Mouse (Mus musculus): ENCODE results near the gene 3110082I17Rik. TPM values are rescaled to one million over a fixed set of nuclear protein-coding genes. Genes with fewer than 3 reads are reported as not detected.
A peak's percentile ranks its signal among the peaks of the same experiment; 100 is the strongest.

3110082I17Rik gene
- polyA plus RNA-seq, 1 experiment from 2014 or later, result 22.4 TPM

DNA sequence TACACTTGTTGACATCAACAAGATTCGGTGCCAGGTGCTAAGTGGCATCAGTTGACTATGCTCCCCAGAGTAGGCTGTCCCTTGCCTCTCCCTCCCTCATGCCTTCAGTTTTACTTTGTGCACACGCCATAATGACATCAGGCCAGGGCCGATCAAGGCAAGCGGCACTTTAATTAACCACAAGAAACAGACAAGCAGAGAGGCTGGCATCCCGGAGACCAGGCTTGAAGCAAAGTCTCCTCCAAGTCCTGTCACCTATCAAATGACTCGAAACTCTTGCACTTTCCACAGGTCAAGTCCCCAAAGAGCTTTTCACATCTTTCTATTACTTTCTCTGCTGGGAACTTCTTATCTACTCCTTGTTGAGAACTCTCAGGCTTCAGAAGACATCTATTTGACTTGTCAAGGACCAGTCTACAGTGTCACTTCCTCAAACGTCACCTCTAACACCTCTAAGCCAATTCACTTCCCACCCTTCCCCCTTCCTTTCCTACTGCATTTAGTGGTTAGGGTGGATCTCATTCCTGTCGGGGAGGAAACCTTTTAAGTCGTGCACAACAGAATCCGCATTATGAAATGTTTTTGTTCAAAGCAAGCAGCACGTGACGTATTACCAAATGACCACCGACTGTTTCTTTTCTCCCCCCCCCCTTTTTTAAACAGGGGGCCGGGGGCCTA lies 23.0 kb upstream of the 3110082I17Rik start:
- peaks cover 44% of the 10 kb centered on the region for H3K36me3 ChIP-seq
- peaks cover 15% of the 10 kb centered on the region for H3K4me1 ChIP-seq
- no peak overlapping the region for H3K27ac ChIP-seq (replicated peaks)
- 48% methylated on average over 14 of the region's 14 CpGs for WGBS
- H3K9ac ChIP-seq, result peak overlapping the region; percentile 86
- H3K27me3 ChIP-seq (replicated peaks), result no peaks in the 10 kb centered on the region
- H3K4me2 ChIP-seq, result peak overlapping the region; percentile 94
- no peak for ATAC-seq (ENCODE audit: extremely low read depth, insufficient number of reproducible peaks, low FRiP score, low TSS enrichment)
- H3K9me3 ChIP-seq, result peaks cover 6% of the 10 kb centered on the region
- peak overlapping the region; percentile 72 for H3K4me3 ChIP-seq

- H3K9me3 ChIP-seq, result no peaks in the 10 kb centered on the region
- H3K4me1 ChIP-seq, result peaks cover 15% of the 10 kb centered on the region
- no peak overlapping the region for H3K4me3 ChIP-seq
- no peak overlapping the region for H3K4me2 ChIP-seq
- ATAC-seq (ENCODE audit: extremely low read depth, insufficient number of reproducible peaks, low FRiP score, low TSS enrichment), result no peak
- H3K27ac ChIP-seq (replicated peaks), result no peak overlapping the region
- no peaks in the 10 kb centered on the region for H3K27me3 ChIP-seq (replicated peaks)
- H3K9ac ChIP-seq, result no peak overlapping the region
- WGBS, result 87% methylated on average over 10 of the region's 10 CpGs
- H3K36me3 ChIP-seq, result peaks cover 73% of the 10 kb centered on the region
Measured at GRCm38 (mm10) chr5:139480406-139480805, 20.1 kb upstream of the 3110082I17Rik start.

GRCm38 (mm10) chr5:139479088-139479487 lies 18.8 kb upstream of the 3110082I17Rik start:
- Histone ChIP-seq H3K9me3 (no peaks in the 10 kb centered on the region), H3K27me3 (replicated peaks) (no peaks in the 10 kb centered on the region), H3K4me1 (peaks cover 11% of the 10 kb centered on the region), H3K9ac (no peak overlapping the region), H3K36me3 (peaks cover 86% of the 10 kb centered on the region), H3K4me2 (no peak overlapping the region), H3K4me3 (no peak overlapping the region), H3K27ac (replicated peaks) (no peak overlapping the region)
- no peak for ATAC-seq (ENCODE audit: extremely low read depth, insufficient number of reproducible peaks, low FRiP score, low TSS enrichment)
- WGBS, result 92% methylated on average over 8 of the region's 8 CpGs

- Histone ChIP-seq H3K27ac (replicated peaks) (no peak overlapping the region), H3K9ac (no peak overlapping the region), H3K36me3 (peaks cover 92% of the 10 kb centered on the region), H3K4me1 (no peaks in the 10 kb centered on the region), H3K9me3 (no peaks in the 10 kb centered on the region; the same call in 1 of the 2 replicates), H3K4me3 (no peak overlapping the region), H3K4me2 (no peak overlapping the region), H3K27me3 (replicated peaks) (no peaks in the 10 kb centered on the region)
- 84% methylated on average over 9 of the region's 9 CpGs for WGBS
- no peak for ATAC-seq (ENCODE audit: extremely low read depth, insufficient number of reproducible peaks, low FRiP score, low TSS enrichment)
Measured at GRCm38 (mm10) chr5:139474741-139475140, 14.4 kb upstream of the 3110082I17Rik start.

DNA sequence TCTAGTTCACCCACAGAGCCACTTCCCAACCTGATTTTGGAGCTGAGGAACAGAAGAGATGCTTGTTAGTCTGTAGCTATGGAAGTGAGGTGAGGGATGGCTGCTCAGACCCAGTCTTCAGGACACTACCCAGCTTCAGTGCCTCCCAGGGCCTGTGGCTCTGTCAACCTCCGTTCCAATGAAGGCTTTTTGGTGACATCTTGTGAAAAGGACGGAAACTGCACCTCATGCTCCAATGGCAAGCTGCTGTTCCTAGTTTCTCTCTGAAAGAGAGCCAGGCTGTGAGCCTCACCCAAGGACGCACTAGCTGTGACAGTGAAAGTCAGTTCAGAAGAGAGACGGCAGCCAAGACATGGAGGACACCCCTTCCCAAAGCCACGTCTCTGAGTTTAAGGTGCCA lies 7.7 kb upstream of the 3110082I17Rik start:
- ATAC-seq (ENCODE audit: extremely low read depth, insufficient number of reproducible peaks, low FRiP score, low TSS enrichment), result no peak

DNA sequence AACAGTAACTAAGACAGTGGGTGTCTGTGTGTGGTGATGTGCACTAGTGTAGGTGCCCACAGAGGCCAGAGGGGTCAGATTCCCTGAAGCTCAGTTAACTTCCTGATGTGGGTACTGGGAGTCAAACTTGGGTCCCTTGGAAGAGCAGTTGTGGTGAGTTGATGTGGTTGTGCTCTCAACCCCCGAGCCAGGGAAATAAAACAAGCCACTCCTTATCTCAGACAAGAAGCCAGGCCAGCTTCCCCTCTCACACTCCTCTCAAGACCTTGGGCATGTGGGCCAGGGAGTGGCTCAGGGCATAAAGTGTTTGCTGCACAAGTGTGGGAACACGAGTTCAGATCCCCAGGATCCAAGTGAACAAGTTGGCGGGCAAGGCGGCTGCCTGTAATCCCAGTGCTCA lies 6.5 kb upstream of the 3110082I17Rik start:
- H3K4me2 ChIP-seq, result no peak overlapping the region
- no peak overlapping the region for H3K9ac ChIP-seq
- no peak overlapping the region for H3K27ac ChIP-seq (replicated peaks)
- no peaks in the 10 kb centered on the region; the same call in 1 of the 2 replicates for H3K9me3 ChIP-seq
- no peak for ATAC-seq (ENCODE audit: extremely low read depth, insufficient number of reproducible peaks, low FRiP score, low TSS enrichment)
- H3K4me1 ChIP-seq, result no peaks in the 10 kb centered on the region
- no peak overlapping the region for H3K4me3 ChIP-seq
- WGBS, result 50% methylated on average over 4 of the region's 4 CpGs
- H3K27me3 ChIP-seq (replicated peaks), result peaks cover 19% of the 10 kb centered on the region
- peaks cover 13% of the 10 kb centered on the region for H3K36me3 ChIP-seq

More for the DNA sequence above, 7.7 kb upstream of the 3110082I17Rik start:
- no peak overlapping the region for H3K4me3 ChIP-seq
- peaks cover 25% of the 10 kb centered on the region for H3K36me3 ChIP-seq
- H3K9me3 ChIP-seq, result no peaks in the 10 kb centered on the region; the same call in 1 of the 2 replicates
- H3K4me2 ChIP-seq, result no peak overlapping the region
- H3K9ac ChIP-seq, result no peak overlapping the region
- 43% methylated on average over 5 of the region's 5 CpGs for WGBS
- H3K4me1 ChIP-seq, result no peaks in the 10 kb centered on the region
- H3K27ac ChIP-seq (replicated peaks), result no peak overlapping the region
- peaks cover 14% of the 10 kb centered on the region for H3K27me3 ChIP-seq (replicated peaks)

GRCm38 (mm10) chr5:139466373-139466772 lies 6.0 kb upstream of the 3110082I17Rik start:
- Histone ChIP-seq H3K4me1 (no peaks in the 10 kb centered on the region), H3K9ac (no peak overlapping the region), H3K36me3 (peaks cover 8% of the 10 kb centered on the region), H3K4me2 (no peak overlapping the region), H3K27ac (replicated peaks) (no peak overlapping the region), H3K9me3 (no peaks in the 10 kb centered on the region; the same call in 1 of the 2 replicates), H3K27me3 (replicated peaks) (peaks cover 19% of the 10 kb centered on the region), H3K4me3 (no peak overlapping the region)
- 56% methylated on average over 2 of the region's 2 CpGs for WGBS
- ATAC-seq (ENCODE audit: extremely low read depth, insufficient number of reproducible peaks, low FRiP score, low TSS enrichment), result no peak

- 35% methylated on average over 4 of the region's 4 CpGs for WGBS
- Histone ChIP-seq H3K27me3 (replicated peaks) (peaks cover 19% of the 10 kb centered on the region), H3K27ac (replicated peaks) (no peak overlapping the region), H3K4me2 (no peak overlapping the region), H3K36me3 (no peaks in the 10 kb centered on the region), H3K9ac (no peak overlapping the region), H3K4me3 (no peak overlapping the region), H3K9me3 (no peaks in the 10 kb centered on the region; the same call in 1 of the 2 replicates), H3K4me1 (peaks cover 1% of the 10 kb centered on the region)
- ATAC-seq (ENCODE audit: extremely low read depth, insufficient number of reproducible peaks, low FRiP score, low TSS enrichment), result no peak
Measured at GRCm38 (mm10) chr5:139464874-139465273, 4.5 kb upstream of the 3110082I17Rik start.

GRCm38 (mm10) chr5:139459938-139460337 lies 389 bp downstream of the 3110082I17Rik start:
- ATAC-seq (ENCODE audit: extremely low read depth, insufficient number of reproducible peaks, low FRiP score, low TSS enrichment), result no peak

DNA sequence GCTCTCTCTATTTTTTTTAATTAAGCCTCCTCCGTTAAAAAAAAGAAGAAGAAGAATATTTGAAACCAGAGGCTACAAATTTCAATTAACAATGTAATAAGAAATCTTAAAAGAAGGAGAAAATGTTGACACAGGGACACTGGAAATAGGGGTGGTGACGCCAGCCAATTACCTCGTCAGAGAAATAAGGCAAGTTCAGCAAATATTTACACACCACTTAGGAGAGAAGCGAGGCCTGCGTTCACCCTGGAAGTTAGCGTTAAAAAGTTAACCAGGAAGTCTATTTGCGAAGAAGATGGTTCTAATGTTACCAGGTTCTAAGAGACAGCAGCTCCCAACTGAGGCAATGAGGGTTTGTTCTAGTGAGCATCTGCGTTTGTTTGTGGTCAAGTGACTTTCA lies 3.1 kb downstream of the 3110082I17Rik start:
- peaks cover 18% of the 10 kb centered on the region for H3K36me3 ChIP-seq
- H3K27me3 ChIP-seq (replicated peaks), result 0 out of 2 replicates have a peak, but pooled peaks cover 4% of the 10 kb centered on the region
- H3K4me2 ChIP-seq, result no peak overlapping the region
- no peaks in the 10 kb centered on the region for H3K9me3 ChIP-seq
- no peak for ATAC-seq (ENCODE audit: extremely low read depth, insufficient number of reproducible peaks, low FRiP score, low TSS enrichment)
- no peak overlapping the region for H3K27ac ChIP-seq (replicated peaks)
- H3K4me3 ChIP-seq, result no peak overlapping the region
- 88% methylated on average over 8 of the region's 8 CpGs for WGBS
- no peak overlapping the region for H3K9ac ChIP-seq
- H3K4me1 ChIP-seq, result peaks cover 9% of the 10 kb centered on the region

More at GRCm38 (mm10) chr5:139459938-139460337, 389 bp downstream of the 3110082I17Rik start:
- Histone ChIP-seq H3K4me1 (peaks cover 9% of the 10 kb centered on the region), H3K4me3 (peak overlapping the region; percentile 68), H3K27me3 (replicated peaks) (peaks cover 14% of the 10 kb centered on the region), H3K4me2 (peak overlapping the region; percentile 88), H3K36me3 (peaks cover 7% of the 10 kb centered on the region; the same call in 1 of the 2 replicates), H3K27ac (replicated peaks) (no peak overlapping the region), H3K9me3 (no peaks in the 10 kb centered on the region), H3K9ac (peak overlapping the region; percentile 85)
- WGBS, result 10% methylated on average over 10 of the region's 10 CpGs

DNA sequence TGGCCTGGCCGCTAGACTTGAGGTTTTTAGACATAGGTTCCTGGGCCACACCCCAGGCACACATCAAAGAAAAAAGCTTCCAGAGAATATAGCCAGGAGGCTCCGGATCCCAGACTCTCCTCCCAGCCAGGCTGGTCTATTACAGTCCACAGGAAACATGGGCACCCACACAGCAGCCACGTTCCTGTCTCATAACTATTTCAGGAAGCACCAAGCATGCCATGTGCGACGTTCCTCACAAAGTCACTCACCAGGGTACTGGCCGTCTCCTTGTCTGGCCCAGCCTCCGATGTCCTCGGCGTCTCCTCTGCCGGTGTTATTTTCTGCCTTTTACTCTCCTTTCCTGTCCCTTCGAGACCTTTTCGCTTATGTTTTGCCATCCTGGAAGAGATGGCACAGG lies 5.2 kb downstream of the 3110082I17Rik start:
- Histone ChIP-seq H3K4me2 (no peak overlapping the region), H3K4me3 (no peak overlapping the region), H3K4me1 (peaks cover 9% of the 10 kb centered on the region), H3K27ac (replicated peaks) (no peak overlapping the region), H3K27me3 (replicated peaks) (no peaks in the 10 kb centered on the region), H3K9me3 (no peaks in the 10 kb centered on the region), H3K36me3 (peaks cover 18% of the 10 kb centered on the region), H3K9ac (no peak overlapping the region)
- WGBS, result 85% methylated on average over 12 of the region's 12 CpGs
- no peak for ATAC-seq (ENCODE audit: extremely low read depth, insufficient number of reproducible peaks, low FRiP score, low TSS enrichment)

GRCm38 (mm10) chr5:139453031-139453430 lies 7.3 kb downstream of the 3110082I17Rik start:
- Histone ChIP-seq H3K27ac (replicated peaks) (no peak overlapping the region), H3K9me3 (no peaks in the 10 kb centered on the region), H3K27me3 (replicated peaks) (no peaks in the 10 kb centered on the region), H3K4me3 (no peak overlapping the region), H3K36me3 (peaks cover 18% of the 10 kb centered on the region), H3K4me2 (no peak overlapping the region), H3K4me1 (peaks cover 13% of the 10 kb centered on the region), H3K9ac (no peak overlapping the region)
- 83% methylated on average over 10 of the region's 10 CpGs for WGBS
- no peak for ATAC-seq (ENCODE audit: extremely low read depth, insufficient number of reproducible peaks, low FRiP score, low TSS enrichment)
